Mouse (Mus musculus) skeletal muscle tissue, adult 2 months (tissue): ENCODE data around the gene Fscn3.
A peak's percentile ranks its signal among the peaks of the same experiment; 100 is the strongest.

ENCODE experiments used
- DNase-seq: peaks from one replicate; pipeline ENCODE4 v3.0.0-alpha.2; 2012; ENCODE audit warnings: low read depth, low spot score

Gene Fscn3

DNA sequence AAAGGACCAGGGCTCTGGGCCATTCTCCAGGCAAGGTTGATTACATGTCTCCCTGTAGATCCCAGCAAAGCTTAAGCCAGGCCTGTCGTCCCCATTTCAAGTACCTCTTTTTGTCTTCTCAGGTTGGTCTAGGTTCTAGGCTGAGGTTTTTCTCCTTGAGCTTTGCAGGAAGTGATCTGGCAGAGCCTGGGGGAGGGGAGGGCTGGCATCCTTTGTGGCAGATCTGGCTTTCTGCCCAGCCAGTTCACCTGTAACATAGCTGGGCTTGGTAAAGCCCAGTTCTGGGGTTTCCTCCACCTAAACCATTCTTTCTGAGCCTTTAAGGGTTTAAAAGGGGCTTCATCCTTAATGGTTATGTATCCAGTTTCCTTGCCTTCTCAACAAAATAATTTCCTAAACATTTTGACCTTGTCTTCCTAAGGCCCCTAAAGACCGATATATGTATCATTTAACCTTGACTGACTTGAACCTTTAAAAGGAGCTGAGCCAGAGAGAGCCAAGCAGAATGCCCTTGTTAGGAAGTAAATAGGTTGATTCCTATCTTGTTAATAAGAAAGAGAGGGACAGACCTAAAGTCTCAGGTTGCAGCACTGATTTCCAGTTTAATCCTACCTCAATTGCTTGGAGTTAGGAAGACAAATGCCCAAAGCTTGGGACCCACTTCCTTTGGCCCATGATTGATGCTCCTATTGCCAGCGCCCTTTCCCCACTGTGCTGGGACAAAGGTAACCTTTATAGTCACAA lies at the start of gene Fscn3:
Gene Fscn3 (plus strand): TSS at position 694 of the 744 bp plus-strand sequence.
- no peak for DNase-seq

DNA sequence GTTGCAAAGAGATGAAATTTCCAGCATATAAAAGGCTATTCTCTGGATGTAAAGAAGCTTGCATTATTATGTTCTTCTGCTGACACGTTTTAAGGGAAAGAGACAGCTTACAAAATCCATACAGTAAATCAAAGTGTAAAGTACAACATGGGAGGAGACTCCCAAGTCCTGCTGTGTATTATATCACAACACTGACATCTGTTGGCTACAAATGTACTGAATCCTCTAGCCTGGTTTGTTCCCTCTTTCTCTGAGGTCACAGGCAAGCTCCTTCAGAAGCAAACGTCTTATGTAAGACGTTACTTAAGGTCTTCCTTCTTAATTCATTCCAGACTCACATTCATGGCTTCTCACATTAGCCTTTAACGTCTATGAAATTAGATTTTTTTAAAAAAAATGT lies 45.6 kb upstream of the Fscn3 start:
- no peak for DNase-seq

DNA sequence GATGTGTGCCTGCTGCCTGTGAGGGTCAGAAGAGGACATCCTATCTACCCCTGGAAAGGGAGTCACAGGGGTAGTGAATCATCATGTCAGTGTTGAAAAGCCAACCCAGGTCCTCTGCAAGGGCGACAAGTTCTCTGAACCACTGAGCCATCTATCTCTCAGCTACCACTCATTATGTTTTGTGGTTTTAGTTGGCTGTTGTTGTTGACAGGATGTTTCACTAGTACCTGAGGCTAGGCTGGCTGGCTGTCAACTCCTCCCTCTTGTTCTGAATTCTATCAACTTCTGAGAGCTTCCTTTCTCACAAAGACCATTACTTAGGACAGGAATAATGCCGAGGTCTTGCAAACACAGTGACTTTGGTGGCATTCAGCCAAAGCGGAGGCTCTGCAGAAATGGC lies 42.4 kb upstream of the Fscn3 start:
- DNase-seq: no peak

DNA sequence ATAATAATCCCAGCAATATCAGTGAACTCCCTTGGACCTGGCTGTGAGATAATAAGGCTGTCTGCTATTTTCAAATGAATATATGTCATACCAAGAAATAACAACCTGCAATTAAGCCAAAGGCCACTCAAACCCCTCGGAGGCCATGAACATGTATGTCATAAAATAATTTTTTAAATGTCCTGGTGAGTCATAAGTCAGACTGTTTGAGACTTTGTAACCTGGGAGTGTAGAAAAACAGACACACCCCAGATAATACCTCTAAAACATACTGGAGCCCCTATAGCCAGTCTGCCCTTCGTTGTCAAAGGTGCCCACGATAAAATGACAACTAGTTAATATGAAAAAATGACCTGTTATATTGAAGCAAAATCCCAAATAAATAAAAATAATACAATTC lies 38.6 kb upstream of the Fscn3 start:
- DNase-seq: no peak

DNA sequence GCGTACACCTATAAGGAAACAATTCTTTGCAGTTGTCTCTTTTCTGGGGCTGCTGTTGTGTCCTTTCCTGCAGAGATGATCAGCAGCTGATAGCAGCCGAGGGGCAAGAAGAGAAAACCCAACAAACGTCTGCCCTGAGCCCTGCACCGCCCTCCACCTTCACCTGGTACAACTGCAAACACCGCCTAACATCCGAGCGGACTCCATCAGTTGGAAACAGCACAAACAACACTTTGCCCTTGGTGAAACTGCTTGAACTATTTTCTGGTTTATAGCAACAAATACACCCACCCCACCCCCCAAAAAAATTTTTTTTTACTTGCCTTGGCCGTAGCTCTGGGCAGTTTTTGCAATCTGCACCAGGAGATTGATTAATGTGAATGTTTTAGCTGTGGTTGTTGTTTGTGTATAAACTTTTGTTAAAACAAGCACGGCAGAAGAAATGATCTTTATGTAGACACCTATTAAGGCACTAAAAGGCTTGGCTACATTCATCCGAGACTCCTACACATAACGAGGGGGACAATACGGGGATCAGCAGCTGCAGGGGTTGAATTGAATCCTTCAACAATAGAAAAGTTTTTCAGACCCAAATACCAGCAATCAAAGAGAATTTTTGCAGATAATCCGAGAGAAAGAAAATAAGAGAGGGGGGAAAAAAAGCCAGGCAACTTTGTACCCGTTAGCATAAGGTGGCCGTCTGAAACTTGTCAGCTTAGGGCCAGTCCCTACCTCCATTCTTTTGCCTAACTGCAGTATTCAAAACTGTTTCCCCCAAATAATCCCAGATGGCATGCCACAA lies 31.3 kb upstream of the Fscn3 start:
- no peak for DNase-seq

DNA sequence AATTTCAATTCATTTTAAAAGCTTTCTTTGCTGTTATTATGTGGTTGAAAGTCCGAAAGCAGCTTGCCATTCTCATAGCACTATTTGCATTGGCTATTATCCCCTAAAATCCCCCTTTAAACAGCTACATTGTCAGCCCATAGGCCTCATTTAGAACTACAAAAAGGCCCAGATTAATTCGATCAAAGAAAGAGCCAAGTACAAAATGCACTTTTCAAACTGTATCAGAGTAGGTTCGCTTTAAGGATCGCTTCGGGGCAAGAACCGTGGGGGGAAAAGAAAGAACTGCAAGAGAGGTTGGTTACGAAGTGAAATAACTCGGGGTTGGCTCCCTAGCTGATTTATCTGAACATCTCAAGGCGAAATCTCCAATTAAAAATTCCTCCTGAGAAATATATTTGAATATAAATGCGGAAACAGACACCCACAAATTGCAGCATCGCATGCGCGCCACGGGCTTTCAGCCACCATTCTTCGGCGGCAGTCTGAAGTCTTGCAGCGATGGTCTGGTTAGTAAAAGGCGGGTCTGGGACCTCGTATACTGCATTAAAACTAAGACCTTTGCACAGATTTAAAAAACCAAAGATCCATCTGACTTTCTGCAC lies 30.6 kb upstream of the Fscn3 start:
- DNase-seq: no peak

DNA sequence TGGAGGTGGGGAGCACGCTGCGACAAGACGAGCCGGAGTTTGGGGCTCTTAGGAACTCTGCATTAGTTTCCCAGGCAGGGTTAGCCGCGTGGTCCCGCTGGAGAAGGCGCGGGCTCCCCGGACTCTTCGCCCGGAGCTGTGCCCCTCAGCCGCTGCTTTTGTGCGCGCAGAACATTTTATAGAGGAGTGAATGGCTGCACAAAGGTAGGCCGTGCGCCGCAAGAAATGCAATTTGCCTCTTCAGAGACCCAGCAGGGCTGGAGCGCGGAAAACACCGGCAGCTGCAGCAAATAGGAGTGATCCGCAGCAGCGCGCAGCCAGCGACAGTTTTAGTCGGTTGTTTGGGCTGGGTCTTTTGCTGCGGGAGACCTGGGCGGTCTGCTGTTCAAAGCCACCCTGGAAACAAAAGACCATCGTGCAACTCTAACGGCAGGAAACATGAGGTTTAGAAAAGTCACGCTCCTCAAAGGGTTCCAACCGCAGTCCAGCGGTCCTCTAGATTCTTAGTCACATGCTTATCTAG lies 29.8 kb upstream of the Fscn3 start, which contains the start of gene Zfp800:
Gene Zfp800 (minus strand): TSS at position 325 of the 523 bp plus-strand sequence.
- no peak for DNase-seq

DNA sequence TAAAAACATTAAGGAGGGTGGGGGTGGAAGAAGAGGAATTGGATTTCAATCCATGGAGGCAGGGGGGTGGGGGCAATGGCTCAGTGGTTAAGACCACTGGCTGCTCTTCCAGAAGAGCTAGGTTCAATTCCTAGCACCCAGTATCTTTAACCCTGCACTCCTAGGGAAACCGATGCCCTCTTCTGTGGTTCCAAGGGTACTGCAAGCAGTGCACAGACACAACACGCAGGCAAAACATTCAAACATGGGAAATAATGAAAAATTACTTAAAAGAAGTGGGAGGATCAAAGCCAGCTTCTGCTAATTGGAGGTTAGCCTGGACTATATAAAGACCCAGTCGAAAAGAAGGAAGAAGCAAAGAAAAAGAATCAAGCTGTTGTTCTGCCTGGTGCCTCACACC lies 28.9 kb upstream of the Fscn3 start:
- DNase-seq: no peak

DNA sequence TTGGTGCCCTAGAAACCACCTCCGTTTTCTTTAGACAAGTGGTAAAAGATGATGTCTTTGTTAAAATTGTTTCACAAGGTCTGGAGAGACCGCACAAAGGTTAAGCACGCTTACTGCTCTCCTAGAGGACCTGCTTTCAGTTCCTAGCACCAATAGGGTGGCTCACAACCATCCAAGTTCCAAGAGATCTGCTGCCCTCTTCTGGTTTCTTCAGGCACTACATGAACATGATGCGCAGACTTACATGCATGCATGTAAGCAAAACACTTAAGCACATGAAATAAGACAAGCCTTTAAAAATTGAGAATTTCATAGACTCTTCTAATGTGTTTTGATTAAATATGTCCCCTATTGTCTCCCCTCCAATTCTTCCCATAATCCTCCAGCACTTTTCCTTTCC lies 27.8 kb upstream of the Fscn3 start:
- no peak for DNase-seq

DNA sequence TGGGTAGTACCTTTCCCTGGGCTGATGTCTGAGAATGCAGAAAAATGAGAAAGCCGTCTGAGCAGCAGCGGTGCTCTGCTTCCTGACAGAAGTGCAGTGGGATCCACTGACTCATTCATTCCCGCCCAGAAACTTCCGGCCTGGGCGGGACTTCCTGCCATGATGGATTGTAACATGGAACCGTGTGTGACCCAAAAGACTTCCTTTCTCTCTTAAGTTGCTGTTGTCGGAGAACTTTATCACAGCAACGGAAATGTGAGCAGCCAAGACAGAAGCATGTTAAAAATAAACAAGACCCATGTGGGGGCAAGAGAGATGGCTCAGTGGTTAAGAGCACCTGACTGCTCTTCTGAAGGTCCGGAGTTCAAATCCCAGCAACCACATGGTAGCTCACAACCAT lies 17.5 kb upstream of the Fscn3 start:
- no peak for DNase-seq

DNA sequence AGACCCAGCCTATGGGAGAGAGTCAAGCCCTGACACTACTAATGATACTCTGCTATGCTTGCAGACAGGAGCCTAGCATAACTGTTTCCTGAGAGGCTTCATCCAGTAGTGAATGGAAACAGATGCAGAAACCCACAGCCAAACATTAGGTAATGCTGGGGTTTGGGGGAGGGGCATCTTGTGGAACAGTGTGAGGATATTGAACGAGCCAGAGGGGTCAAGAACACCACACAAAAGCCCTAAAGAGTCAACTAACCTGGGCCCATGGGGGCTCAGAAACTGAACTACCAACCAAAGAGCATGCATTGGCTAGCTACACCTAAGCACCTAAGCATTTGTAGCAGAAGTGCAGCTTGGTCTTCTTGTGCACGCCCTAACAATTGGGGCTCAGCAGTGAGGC lies 16.4 kb upstream of the Fscn3 start:
- no peak for DNase-seq

DNA sequence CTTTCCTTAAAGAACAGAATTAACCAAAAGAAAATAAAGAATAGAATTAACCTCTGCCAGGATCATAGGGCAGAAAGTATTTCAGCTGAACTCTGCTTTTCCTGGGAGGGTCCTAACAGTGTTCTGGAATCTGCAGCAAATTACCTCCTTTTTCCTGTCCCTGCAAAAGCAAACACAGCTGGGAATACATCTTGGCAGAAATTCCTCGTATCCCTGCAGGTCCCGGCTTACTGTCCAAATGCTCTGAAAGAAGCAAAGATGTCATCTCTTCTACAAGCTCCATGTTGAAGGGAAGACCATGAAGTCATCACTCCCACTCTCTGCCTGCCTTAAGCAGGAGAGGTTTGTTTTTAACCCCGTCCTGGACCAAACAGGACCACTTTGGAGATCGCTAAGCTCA lies 10.6 kb upstream of the Fscn3 start:
- DNase-seq: no peak

DNA sequence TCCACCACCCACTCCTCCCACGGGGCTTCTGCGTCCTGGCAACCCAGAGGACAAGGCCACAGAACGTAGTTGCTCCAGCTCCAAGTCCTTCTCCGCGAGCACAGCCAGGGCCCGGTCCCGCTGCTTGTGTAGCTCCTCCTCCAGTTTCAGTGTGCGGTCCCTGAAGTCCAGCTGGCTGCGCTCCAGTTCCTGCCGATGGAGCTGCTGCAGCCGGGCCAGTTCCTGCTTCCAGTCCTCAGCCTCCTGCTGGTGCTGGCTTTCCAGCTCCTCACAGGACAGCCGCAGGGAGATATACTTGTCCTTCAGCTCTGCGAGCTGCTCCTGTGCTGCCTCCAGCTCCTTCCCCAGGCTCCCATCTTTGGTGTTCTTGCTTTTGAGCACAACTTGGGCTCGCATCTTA lies 9.1 kb upstream of the Fscn3 start:
- peak; percentile 82 for DNase-seq

DNA sequence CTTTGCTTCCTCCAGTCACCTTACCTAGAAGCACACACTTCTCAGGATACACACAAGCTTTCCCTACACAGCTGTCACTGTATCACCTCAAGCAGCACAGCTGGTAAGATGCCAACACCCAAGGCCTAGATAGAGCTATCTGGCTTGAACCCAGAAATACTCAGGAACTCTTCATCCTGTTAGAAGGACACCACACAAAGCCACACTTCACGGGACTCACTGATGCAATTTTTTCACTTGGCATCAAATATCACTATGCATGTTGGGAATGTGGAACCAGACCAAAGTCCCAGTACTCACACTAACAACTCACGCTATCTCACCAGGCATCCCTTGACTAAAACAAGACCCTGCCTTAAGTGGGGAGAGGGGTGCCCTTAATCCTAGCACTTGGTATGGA lies 7.9 kb upstream of the Fscn3 start:
- DNase-seq: no peak

DNA sequence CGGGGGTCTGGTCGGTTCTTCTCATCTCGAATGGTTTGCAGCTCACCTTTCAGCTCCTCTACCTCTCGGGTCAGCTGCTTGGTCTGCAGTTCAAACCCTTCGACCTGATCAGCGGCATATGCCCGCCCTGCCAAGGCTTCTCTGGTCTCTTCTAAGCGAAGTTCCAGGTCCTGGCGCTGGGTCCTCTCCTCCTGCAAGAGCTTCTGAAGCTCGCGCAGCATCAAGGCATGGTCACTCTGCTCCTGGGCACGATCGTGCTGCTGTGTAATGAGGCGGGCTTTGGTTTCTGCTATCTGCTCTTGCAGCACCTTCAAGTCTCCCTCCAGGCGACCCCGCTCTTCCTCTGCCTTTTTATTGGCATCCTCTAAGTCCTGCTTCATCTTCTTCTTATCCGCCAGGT lies 7.2 kb upstream of the Fscn3 start:
- DNase-seq: no peak

DNA sequence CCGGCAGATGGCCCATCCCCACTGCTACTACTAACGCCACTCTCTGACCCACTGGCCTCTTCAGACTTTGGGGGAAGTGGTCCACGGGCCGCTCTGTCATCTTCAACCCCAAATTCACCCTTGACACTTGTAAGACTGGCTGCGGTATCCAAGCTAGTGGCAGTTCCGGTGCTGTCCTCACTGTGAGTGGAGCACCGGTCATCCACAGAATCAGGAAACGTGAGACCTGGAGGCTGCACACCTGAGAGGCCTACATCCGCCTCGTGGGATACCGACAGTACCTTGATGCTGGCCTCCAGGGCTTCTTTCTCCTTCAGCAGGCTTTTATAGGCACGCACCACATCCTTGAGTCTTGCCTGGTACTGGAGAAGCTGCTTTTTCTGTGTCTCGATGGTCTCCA lies 6.7 kb upstream of the Fscn3 start:
- DNase-seq: no peak

DNA sequence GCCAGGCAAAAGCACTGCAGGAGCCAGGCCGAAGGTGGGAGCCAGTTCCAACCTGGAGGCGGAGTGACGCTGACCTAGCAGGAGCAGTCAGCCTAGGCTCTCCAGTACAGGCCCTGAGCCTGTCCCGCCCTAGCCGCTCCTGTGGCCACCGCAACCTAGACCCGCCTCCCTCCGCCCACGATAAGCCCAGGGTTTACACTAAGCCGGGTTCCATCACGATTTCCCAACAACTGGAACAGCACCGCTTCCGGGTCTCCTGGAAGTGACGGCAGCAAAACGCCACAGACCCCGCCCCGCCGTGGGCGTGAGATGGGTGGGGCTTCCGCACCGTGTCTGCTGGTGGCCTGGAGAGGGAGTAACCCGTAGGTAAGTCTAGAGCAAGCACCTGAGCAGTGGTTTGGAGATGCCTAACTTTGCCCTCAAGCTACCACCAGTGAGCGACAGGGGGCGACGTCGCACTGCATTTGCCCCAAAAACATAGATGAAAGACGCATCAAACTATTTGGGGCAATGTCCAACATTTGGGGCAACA lies 6.1 kb upstream of the Fscn3 start:
- peak; percentile 89 for DNase-seq

DNA sequence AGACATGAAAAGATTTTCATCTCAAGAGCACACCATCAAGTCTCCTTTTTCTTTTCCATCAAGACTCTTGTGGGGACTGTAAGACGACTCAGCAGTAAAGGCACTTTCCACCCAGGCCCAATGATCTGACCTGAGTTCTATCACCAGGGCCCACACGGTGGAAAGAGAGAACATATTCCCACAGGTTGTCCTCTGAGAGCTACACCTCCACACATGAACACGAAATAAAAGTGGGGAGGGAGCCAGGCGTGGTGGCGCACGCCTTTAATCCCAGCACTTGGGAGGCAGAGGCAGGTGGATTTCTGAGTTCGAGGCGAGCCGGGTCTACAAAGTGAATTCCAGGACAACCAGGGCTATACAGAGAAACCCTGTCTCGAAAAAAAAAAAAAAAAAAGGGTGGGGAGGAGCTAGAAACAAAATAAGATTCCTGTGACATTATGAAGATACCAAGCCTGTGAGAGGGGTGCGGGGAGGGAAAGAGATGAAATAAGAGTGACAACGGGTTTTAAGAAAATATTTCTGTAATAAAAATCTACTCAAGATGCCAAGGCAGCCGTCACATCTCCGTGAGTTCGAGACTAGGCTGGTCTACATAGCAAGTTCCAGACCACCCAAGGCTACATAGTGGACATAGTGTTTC lies 4.8 kb upstream of the Fscn3 start:
- no peak for DNase-seq

DNA sequence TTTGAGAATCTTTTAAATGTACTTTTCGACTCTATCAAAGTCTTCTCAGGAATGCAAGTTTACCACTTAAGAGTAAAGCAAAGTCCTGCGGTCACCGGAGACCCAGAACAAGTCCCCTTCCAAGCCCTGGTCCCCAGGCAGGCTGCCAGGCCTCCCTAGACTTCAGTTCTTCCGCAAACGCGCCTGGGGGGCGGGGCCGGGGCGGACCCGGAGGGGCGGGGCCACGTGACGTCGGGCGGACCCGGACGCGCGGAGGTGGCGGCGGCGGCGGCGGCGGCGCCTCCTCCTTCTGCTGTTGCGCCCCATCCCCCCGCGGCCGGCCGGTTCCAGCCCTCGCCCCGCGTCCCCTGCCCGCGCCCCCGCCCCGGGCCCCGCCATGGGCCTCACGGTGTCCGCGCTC lies 4.3 kb upstream of the Fscn3 start, which contains the start of gene Arf5:
Gene Arf5 (plus strand): TSS at position 248 of the 400 bp plus-strand sequence.
- peak; percentile 77 for DNase-seq

DNA sequence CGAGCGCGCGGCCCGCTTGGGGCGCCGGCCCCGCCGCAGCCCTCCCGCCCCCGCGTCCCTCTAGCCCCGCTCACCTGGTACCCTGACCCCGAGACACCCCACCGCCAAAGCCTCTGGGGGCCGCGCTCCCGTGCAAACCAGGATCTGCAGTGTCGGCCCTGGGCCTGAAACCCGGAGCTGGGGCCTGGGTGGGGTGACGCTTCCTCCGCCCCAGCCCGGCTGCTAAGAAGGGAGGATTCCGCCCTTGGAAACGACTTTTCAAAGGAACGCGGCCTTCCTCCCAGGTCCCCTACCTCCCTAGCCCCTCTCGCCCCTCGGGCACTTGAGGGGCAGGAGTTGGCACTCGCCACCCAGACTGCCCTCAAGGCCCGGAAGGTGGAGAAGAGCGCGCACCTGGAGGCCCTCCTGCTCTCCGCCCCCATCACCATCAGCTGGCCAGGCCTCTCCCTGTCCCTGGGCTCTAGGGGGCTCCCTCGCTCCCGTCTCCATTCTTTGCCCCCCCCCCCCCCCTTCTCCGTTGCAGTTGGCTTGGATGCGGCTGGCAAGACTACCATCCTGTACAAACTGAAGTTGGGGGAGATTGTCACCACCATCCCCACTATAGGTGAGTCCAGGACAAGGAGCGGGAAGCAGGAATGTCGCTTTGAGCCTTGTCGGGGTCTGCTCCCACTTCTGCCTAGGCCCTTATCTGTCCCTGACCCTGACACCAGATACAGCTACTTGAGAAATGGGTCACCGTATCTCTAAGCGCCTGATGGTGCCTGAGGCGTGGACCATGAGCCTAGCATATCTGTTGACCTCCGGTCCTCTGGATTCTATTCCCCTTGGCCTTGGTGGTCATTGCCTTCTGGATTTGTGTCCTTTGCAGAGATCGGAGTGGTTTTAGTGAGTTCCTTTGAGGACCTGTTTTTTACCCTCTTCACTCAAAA lies 3.6 kb upstream of the Fscn3 start:
- peak; percentile 17 for DNase-seq

DNA sequence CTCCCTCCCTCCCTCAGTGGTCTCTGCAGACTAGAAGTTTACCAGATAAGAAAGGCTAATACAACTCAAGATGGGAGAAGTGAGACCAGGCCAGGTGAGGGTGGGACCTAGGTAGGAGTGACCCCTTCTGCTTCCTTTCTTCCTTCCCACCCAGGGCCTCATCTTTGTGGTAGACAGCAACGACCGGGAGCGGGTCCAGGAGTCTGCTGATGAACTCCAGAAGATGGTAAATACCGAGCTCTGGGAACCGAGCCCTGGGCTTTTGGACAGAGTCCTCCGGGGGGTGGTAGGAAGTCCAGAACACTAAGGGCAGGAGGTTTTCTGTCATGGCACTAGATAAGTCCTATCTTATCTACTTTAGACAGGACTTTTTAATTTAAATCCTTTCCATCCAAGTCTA lies 2.6 kb upstream of the Fscn3 start:
- DNase-seq: no peak
